Mouse (Mus musculus): Measurements from ENCODE around the gene Abi3bp. TPM values are rescaled to one million over a fixed set of nuclear protein-coding genes. Genes with fewer than 3 reads are reported as not detected.

The Abi3bp gene
- polyA plus RNA-seq, 1 experiment from 2014 or later, result 21.2 TPM

DNA sequence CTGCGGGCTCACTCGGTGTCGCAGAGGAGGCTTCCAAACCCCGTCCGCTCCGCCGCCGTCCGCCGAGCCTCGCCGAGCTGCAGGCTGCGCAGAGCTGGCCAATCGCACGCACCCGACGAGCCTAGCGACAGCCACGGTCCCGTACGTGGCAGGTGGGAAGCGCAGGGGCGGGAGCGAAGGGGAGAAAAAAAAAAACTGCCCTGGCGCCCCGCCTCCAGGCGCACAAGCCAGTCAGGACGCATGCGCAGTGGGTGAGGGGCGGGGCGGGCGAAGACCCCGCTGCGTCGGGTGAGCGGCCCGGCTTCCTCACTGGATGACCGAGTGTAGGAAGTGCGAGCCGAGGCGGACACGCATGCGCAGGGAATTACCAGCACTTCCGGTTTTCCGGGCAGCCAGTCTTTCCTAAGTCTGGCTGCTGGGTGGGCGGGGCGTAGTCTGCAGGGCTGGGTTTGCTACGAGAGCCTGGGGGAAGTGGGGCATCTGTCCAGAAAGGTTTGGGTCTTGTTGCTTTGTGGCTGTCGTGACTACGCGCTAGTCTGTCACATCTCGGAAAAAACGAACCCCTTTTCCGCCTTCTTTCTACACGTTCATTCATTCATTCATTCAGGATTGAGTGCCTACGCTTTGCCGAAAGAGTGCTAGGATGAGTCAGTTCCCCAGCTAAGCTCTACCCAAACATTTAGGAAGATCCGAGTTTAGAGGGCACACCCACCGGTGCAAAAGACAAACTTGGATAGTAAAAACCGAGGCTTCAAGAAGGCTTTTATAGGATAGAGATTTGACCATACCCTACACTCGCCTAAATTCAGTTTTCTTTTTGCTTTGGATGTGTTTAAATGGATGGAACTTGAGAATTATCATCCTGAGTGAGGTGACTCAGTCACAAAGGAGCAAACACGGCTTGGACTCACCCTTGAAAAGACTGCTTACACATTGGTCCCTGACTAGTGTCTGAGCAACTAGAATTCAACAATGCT, 239.8 kb downstream of the Abi3bp start, which contains the start of gene Tfg:
TSS of gene Tfg (minus strand) at position 227 of the 977 bp plus-strand sequence.
- CTCF ChIA-PET, result no interaction called here
- DNase-seq (ENCODE audit: low read depth, low spot score) (peak; percentile 86), ATAC-seq (peak; percentile 96)
- TF ChIP-seq CTCF (IDR thresholded peaks at IDR 0.05), result no peak
- H3K27me3 ChIP-seq, result no peaks in the 10 kb centered on the region
- POLR2A ChIA-PET, result no interaction called here
- in situ Hi-C loops (cut with MboI; ENCODE audit: low pct_unique_long_range_greater_than_20kb), result loop anchor here (25.0 kb wide), 1 partner anchor 780 kb away; the partner anchor contains the start of gene Cep97

DNA sequence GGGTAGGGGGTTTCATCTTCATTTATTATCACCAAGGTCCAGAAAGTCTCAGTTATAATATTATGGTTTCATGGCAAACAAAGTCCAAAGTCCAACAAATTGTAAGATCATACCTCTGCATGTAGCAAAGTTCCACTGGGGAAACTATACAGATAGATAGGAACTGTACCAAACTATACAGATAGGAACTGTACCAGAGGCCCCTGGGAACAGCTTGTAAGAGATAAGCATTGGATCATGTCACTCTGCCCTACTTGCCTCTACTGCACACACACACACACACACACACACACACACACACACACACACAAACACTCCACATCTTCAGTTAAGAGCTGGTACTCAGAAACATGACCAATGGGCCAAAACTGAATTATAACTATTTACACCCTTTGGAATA, 241.4 kb downstream of the Abi3bp start:
- no peaks in the 10 kb centered on the region for H3K27me3 ChIP-seq
- in situ Hi-C loops (cut with MboI; ENCODE audit: low pct_unique_long_range_greater_than_20kb), result loop anchor here (25.0 kb wide), 1 partner anchor 782 kb away; the partner anchor contains the start of gene Cep97
- ChIA-PET CTCF (no interaction called here), POLR2A (no interaction called here)
- TF ChIP-seq CTCF (IDR thresholded peaks at IDR 0.05), result no peak
- DNase-seq (ENCODE audit: low read depth, low spot score) (no peak), ATAC-seq (no peak)

DNA sequence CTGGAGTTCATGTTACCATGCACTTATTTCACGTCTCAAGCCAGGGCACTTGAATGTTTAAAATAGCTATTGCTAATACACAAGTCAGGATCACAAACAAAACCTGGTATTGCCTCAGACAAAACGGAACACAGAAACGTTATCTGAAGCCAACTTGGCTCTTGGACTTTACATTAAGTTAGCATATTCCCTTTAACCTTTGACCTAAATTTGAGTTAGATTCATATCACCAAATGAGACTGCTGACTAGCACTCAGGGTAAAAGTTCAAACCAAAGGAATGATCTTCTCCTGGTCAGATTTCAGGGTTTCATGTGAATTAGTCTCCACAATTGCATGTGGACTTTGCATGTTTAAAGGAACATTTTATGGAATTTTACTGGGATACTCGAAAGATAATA, 244.7 kb downstream of the Abi3bp start:
- peaks cover 9% of the 10 kb centered on the region for H3K27me3 ChIP-seq
- DNase-seq (ENCODE audit: low read depth, low spot score), result no peak
- in situ Hi-C loops (cut with MboI; ENCODE audit: low pct_unique_long_range_greater_than_20kb), result loop anchor here (25.0 kb wide), 1 partner anchor 785 kb away; the partner anchor contains the start of gene Cep97
- no peak for ATAC-seq
- no peak for TF ChIP-seq CTCF (IDR thresholded peaks at IDR 0.05)
- POLR2A ChIA-PET, result no interaction called here
- CTCF ChIA-PET, result no interaction called here

DNA sequence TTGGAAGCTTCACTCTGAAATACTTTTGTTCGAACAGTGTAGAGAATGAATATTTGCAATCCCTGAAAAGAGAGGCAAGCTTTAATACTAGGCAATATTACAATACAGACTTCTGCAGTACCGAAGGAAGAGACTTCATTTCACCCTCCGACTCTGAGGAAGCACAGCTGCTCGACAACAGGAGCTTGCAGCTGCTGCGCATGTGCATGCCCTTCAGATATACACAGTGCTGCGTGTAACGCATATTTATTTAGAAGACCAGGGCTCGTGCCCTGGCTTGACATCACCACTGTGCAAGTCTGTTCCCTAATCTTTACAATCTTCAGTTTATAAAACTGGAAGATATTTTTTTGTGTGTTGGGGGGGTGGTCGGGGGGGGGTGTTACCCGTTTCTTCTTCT, 247.2 kb downstream of the Abi3bp start:
- no peak for DNase-seq (ENCODE audit: low read depth, low spot score)

DNA sequence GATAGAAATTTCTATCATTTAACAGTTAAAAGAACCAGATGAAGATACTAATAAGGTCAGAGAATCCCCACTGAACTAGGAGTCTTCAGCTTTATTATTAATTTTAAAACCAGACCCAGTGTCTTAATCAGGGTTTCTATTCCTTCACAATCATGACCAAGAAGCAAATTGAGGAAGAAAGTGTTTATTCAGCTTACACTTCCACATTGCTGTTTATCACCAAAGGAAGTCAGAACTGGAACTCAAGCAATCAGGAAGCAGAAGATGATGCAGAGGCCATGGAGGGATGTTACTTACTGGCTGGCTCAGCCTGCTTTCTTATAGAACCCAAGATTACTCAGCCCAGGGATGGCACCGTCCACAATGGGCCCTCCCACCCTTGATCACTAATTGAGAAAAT, 251.4 kb downstream of the Abi3bp start:
- ChIA-PET POLR2A (no interaction called here), CTCF (no interaction called here)
- no peak for ATAC-seq
- in situ Hi-C loops (cut with MboI; ENCODE audit: low pct_unique_long_range_greater_than_20kb), result no loop called here
- TF ChIP-seq CTCF (IDR thresholded peaks at IDR 0.05), result no peak
- no peak for DNase-seq (ENCODE audit: low read depth, low spot score)
- H3K27me3 ChIP-seq, result peaks cover 13% of the 10 kb centered on the region

More for the DNA sequence above, 247.2 kb downstream of the Abi3bp start:
- POLR2A ChIA-PET, result no interaction called here
- H3K27me3 ChIP-seq, result peaks cover 9% of the 10 kb centered on the region
- in situ Hi-C loops (cut with MboI; ENCODE audit: low pct_unique_long_range_greater_than_20kb), result loop anchor here (25.0 kb wide), 1 partner anchor 788 kb away; the partner anchor contains the start of gene Cep97
- CTCF ChIA-PET, result no interaction called here
- no peak for ATAC-seq
- no peak for TF ChIP-seq CTCF (IDR thresholded peaks at IDR 0.05)

Other genes starting within 250 kb of the Abi3bp start
- gene Tfg, start 239.6 kb downstream of the Abi3bp start, polyA plus RNA-seq (2021), result 104 TPM